Mouse (Mus musculus) CH12.LX (cell line): ENCODE data around the gene Pebp1.

Source experiments
- BHLHE40 ChIP-seq: IDR thresholded peaks from 2 replicates; pipeline ENCODE4 v1.6.1; 2011; ENCODE audit warnings: mild to moderate bottlenecking, low read depth, low read length, improper control_type of control experiment
- CTCF ChIP-seq, 2 experiments: IDR thresholded peaks in 1 of 2; conservative IDR thresholded peaks in 1 of 2; 2 replicates each; pipeline ENCODE4 v1.5.1; 2011 to 2012; ENCODE audit warnings: low read depth in 2 of 2, low read length in 2 of 2, improper control_type of control experiment in 1 of 2, inconsistent platforms in 1 of 2, mild to moderate bottlenecking in 1 of 2, moderate library complexity in 1 of 2
- EP300 ChIP-seq: IDR thresholded peaks from 2 replicates; pipeline ENCODE4 v1.6.1; 2011; ENCODE audit warnings: low read length, improper control_type of control experiment
- HCFC1 ChIP-seq: IDR thresholded peaks from 2 replicates; pipeline ENCODE4 v1.6.1; 2012; ENCODE audit warnings: low read depth, mild to moderate bottlenecking, inconsistent platforms, low read length, improper control_type of control experiment
- MXI1 ChIP-seq: IDR thresholded peaks from 2 replicates; pipeline ENCODE4 v1.6.1; 2011; ENCODE audit warnings: mild to moderate bottlenecking, low read depth, low read length, improper control_type of control experiment
- POLR2A ChIP-seq: IDR thresholded peaks from 2 replicates; pipeline ENCODE4 v1.6.1; 2011; ENCODE audit warnings: low read depth, mild to moderate bottlenecking, improper control_type of control experiment, low read length
- SIN3A ChIP-seq: IDR thresholded peaks from 2 replicates; pipeline ENCODE4 v1.6.1; 2012; ENCODE audit warnings: low read length, improper control_type of control experiment, inconsistent platforms
- ZC3H11A ChIP-seq: IDR thresholded peaks from 2 replicates; pipeline ENCODE4 v1.6.1; 2012; ENCODE audit warnings: low read depth, mild to moderate bottlenecking, inconsistent platforms, low read length, improper control_type of control experiment
- ZNF384 ChIP-seq: IDR thresholded peaks from 2 replicates; pipeline ENCODE4 v1.6.1; 2012; ENCODE audit warnings: low read depth, low read length, improper control_type of control experiment, inconsistent platforms

- TF ChIP-seq CTCF (conservative IDR thresholded peaks at IDR 0.05 in 1 of 2, IDR thresholded peaks at IDR 0.05 in 1 of 2; ENCODE audit: low read depth in 2 of 2, low read length in 2 of 2) (no peak), ZC3H11A (no peak), EP300 (no peak), ZNF384 (peak; percentile 76), POLR2A (no peak), MXI1 (no peak), SIN3A (no peak), HCFC1 (no peak), BHLHE40 (no peak)
These were observed 47.1 kb downstream of the Pebp1 start for GRCm38 (mm10) chr5:117240321-117240731.
